Mouse (Mus musculus) hindbrain, embryonic 14.5 days (tissue): ENCODE results near the gene Amph. TPM values are rescaled to one million over a fixed set of nuclear protein-coding genes. Genes with fewer than 3 reads are reported as not detected.

Experiments used
- ATAC-seq: fragments of 200-750 bp; cut with Nextera tagmentation; 2 replicates; pipeline ENCODE4 v1.8.0; 2017; ENCODE audit warnings: moderate number of reproducible peaks, mild to moderate bottlenecking, moderate TSS enrichment, moderate library complexity; ENCODE audit not compliant: low FRiP score
- DNase-seq: peaks from one replicate; pipeline ENCODE4 v3.0.0-alpha.2; 2015; ENCODE audit warnings: low spot score
- H3K27ac ChIP-seq: fragments of 300-500 bp; sonication (generic); 2 replicates; pipeline ENCODE4 v1.5.1; 2014; ENCODE audit warnings: mild to moderate bottlenecking, moderate library complexity
- H3K27me3 ChIP-seq: fragments of 300-500 bp; sonication (generic); 2 replicates; pipeline ENCODE4 v1.6.1; 2014; ENCODE audit warnings: mild to moderate bottlenecking, low read length, mixed read lengths; ENCODE audit not compliant: control insufficient read depth, insufficient read depth
- H3K36me3 ChIP-seq: fragments of 300-500 bp; sonication (generic); replicated peaks from 2 replicates; pipeline ENCODE4 v1.6.1; 2014; ENCODE audit not compliant: control insufficient read depth, insufficient read depth
- H3K4me1 ChIP-seq: fragments of 300-500 bp; sonication (generic); replicated peaks from 2 replicates; pipeline ENCODE4 v1.6.1; 2014; ENCODE audit warnings: antibody characterized with exemption, low read length, mixed read lengths; ENCODE audit not compliant: control insufficient read depth, insufficient read depth
- H3K4me2 ChIP-seq: fragments of 300-500 bp; sonication (generic); replicated peaks from 2 replicates; pipeline ENCODE4 v1.6.1; 2014; ENCODE audit warnings: mild to moderate bottlenecking, moderate library complexity
- H3K4me3 ChIP-seq: fragments of 300-500 bp; sonication (generic); replicated peaks from 2 replicates; pipeline ENCODE4 v1.5.1; 2014; ENCODE audit warnings: mild to moderate bottlenecking, low read length
- H3K9ac ChIP-seq: fragments of 300-500 bp; sonication (generic); 2 replicates; pipeline ENCODE4 v1.6.1; 2014
- H3K9me3 ChIP-seq: fragments of 300-500 bp; sonication (generic); 2 replicates; pipeline ENCODE4 v1.6.1; 2016; ENCODE audit warnings: low read length; ENCODE audit not compliant: control insufficient read depth
- WGBS: fragments of 180-500 bp; shearing (Covaris S2); extraction: QIAGEN DNeasy Blood & Tissue Kit; methylation state at CpG from one replicate; pipeline ENCODE4 v1.1.7; 2014; 5-methylcytosine and 5-hydroxymethylcytosine counted together
- polyA plus RNA-seq: library from polyadenylated mRNA; unstranded; fragments of >200 nt; fragmentation: Nextera tagmentation; extraction: Ambion mirVana; gene quantifications from 2 replicates; pipeline ENCODE4 v1.2.1, GENCODE M21; 2014

Amph gene
- polyA plus RNA-seq, 1 experiment from 2014 or later, result 76.8 TPM

GRCm38 (mm10) chr13:18957028-18957427 is 9.0 kb downstream of the Amph start:
- WGBS, result 87% methylated on average over 3 of the region's 3 CpGs
- Histone ChIP-seq H3K9me3 (no peaks in the 10 kb centered on the region), H3K4me1 (peaks cover 12% of the 10 kb centered on the region; the same call in 1 of the 2 replicates), H3K27ac (no peak overlapping the region), H3K4me3 (no peak overlapping the region), H3K9ac (no peak overlapping the region), H3K36me3 (no peaks in the 10 kb centered on the region), H3K27me3 (no peaks in the 10 kb centered on the region), H3K4me2 (no peak overlapping the region)
- DNase-seq (no peak), ATAC-seq (no peak)

GRCm38 (mm10) chr13:18972571-18972970 is 24.6 kb downstream of the Amph start:
- Histone ChIP-seq H3K36me3 (no peaks in the 10 kb centered on the region), H3K27ac (no peak overlapping the region), H3K4me1 (no peaks in the 10 kb centered on the region), H3K9ac (no peak overlapping the region), H3K4me3 (no peak overlapping the region), H3K9me3 (no peaks in the 10 kb centered on the region), H3K27me3 (no peaks in the 10 kb centered on the region), H3K4me2 (no peak overlapping the region)
- WGBS, result 87% methylated on average over 3 of the region's 3 CpGs
- DNase-seq (no peak), ATAC-seq (no peak)

GRCm38 (mm10) chr13:18974351-18974750 is 26.3 kb downstream of the Amph start:
- no peak overlapping the region for H3K4me2 ChIP-seq
- H3K4me1 ChIP-seq, result no peaks in the 10 kb centered on the region
- DNase-seq (no peak), ATAC-seq (no peak)
- H3K27ac ChIP-seq, result no peak overlapping the region
- no peaks in the 10 kb centered on the region for H3K36me3 ChIP-seq
- no peaks in the 10 kb centered on the region for H3K27me3 ChIP-seq
- no peak overlapping the region for H3K9ac ChIP-seq
- H3K9me3 ChIP-seq, result no peaks in the 10 kb centered on the region
- 97% methylated on average over 5 of the region's 5 CpGs for WGBS
- no peak overlapping the region for H3K4me3 ChIP-seq

GRCm38 (mm10) chr13:18987266-18987665 is 39.3 kb downstream of the Amph start:
- no peaks in the 10 kb centered on the region for H3K4me1 ChIP-seq
- H3K27me3 ChIP-seq, result no peaks in the 10 kb centered on the region
- no peak overlapping the region for H3K4me3 ChIP-seq
- H3K4me2 ChIP-seq, result no peak overlapping the region
- no peaks in the 10 kb centered on the region for H3K36me3 ChIP-seq
- H3K9ac ChIP-seq, result no peak overlapping the region
- 45% methylated on average over 4 of the region's 4 CpGs for WGBS
- ATAC-seq, result no peak
- H3K27ac ChIP-seq, result no peak overlapping the region
- no peak for DNase-seq
- H3K9me3 ChIP-seq, result no peaks in the 10 kb centered on the region

- no peak overlapping the region for H3K9ac ChIP-seq
- no peak overlapping the region for H3K4me3 ChIP-seq
- ATAC-seq, result no peak
- H3K27ac ChIP-seq, result no peak overlapping the region
- no peak for DNase-seq
- no peak overlapping the region for H3K4me2 ChIP-seq
- H3K9me3 ChIP-seq, result no peaks in the 10 kb centered on the region
- H3K4me1 ChIP-seq, result no peaks in the 10 kb centered on the region
- no peaks in the 10 kb centered on the region for H3K27me3 ChIP-seq
- 69% methylated on average over 4 of the region's 4 CpGs for WGBS
- no peaks in the 10 kb centered on the region for H3K36me3 ChIP-seq
Observed at GRCm38 (mm10) chr13:18988323-18988722, 40.3 kb downstream of the Amph start.

GRCm38 (mm10) chr13:18989185-18989714 is 41.2 kb downstream of the Amph start:
- H3K27ac ChIP-seq, result no peak overlapping the region
- no peak for DNase-seq
- 22% methylated on average over 8 of the region's 8 CpGs for WGBS
- no peaks in the 10 kb centered on the region for H3K27me3 ChIP-seq
- H3K4me3 ChIP-seq, result no peak overlapping the region
- H3K9ac ChIP-seq, result no peak overlapping the region
- no peaks in the 10 kb centered on the region for H3K36me3 ChIP-seq
- H3K4me2 ChIP-seq, result no peak overlapping the region
- no peak for ATAC-seq
- 0 out of 2 replicates have a peak, but pooled peaks cover 4% of the 10 kb centered on the region for H3K9me3 ChIP-seq
- no peaks in the 10 kb centered on the region for H3K4me1 ChIP-seq

GRCm38 (mm10) chr13:19002502-19002901 is 54.5 kb downstream of the Amph start:
- H3K9me3 ChIP-seq, result no peaks in the 10 kb centered on the region
- 93% methylated on average over 9 of the region's 9 CpGs for WGBS
- H3K4me2 ChIP-seq, result no peak overlapping the region
- no peak overlapping the region for H3K27ac ChIP-seq
- no peak for DNase-seq
- H3K4me3 ChIP-seq, result no peak overlapping the region
- no peak overlapping the region for H3K9ac ChIP-seq
- H3K36me3 ChIP-seq, result no peaks in the 10 kb centered on the region
- ATAC-seq, result no peak
- H3K4me1 ChIP-seq, result no peaks in the 10 kb centered on the region
- H3K27me3 ChIP-seq, result no peaks in the 10 kb centered on the region

- no peak for DNase-seq
- Histone ChIP-seq H3K4me1 (no peaks in the 10 kb centered on the region), H3K9ac (no peak overlapping the region), H3K36me3 (no peaks in the 10 kb centered on the region), H3K4me2 (no peak overlapping the region), H3K27me3 (no peaks in the 10 kb centered on the region), H3K9me3 (no peaks in the 10 kb centered on the region), H3K4me3 (no peak overlapping the region), H3K27ac (no peak overlapping the region)
- 84% methylated on average over 5 of the region's 5 CpGs for WGBS
- no peak for ATAC-seq
Observed at GRCm38 (mm10) chr13:19004406-19004805, 56.4 kb downstream of the Amph start.

GRCm38 (mm10) chr13:19008440-19008839 is 60.4 kb downstream of the Amph start:
- Histone ChIP-seq H3K27me3 (no peaks in the 10 kb centered on the region), H3K36me3 (no peaks in the 10 kb centered on the region), H3K4me3 (no peak overlapping the region), H3K27ac (no peak overlapping the region), H3K9ac (no peak overlapping the region), H3K4me2 (no peak overlapping the region), H3K9me3 (no peaks in the 10 kb centered on the region), H3K4me1 (no peaks in the 10 kb centered on the region)
- DNase-seq (no peak), ATAC-seq (no peak)
- WGBS, result 73% methylated on average over 3 of the region's 3 CpGs

GRCm38 (mm10) chr13:19014825-19015375 is 66.9 kb downstream of the Amph start:
- Histone ChIP-seq H3K36me3 (no peaks in the 10 kb centered on the region), H3K4me2 (no peak overlapping the region), H3K9ac (no peak overlapping the region), H3K4me3 (no peak overlapping the region), H3K4me1 (no peaks in the 10 kb centered on the region), H3K27me3 (no peaks in the 10 kb centered on the region), H3K27ac (no peak overlapping the region), H3K9me3 (no peaks in the 10 kb centered on the region)
- WGBS, result 92% methylated on average over 4 of the region's 4 CpGs
- ATAC-seq (no peak), DNase-seq (no peak)
